Mouse (Mus musculus) embryonic facial prominence, embryonic 13.5 days (tissue): ENCODE results near the gene Prr13. TPM values are rescaled to one million over a fixed set of nuclear protein-coding genes. Genes with fewer than 3 reads are reported as not detected.
A peak's percentile ranks its signal among the peaks of the same experiment; 100 is the strongest.

Experiments
- ATAC-seq: fragments of 200-750 bp; cut with Nextera tagmentation; 2 replicates; pipeline ENCODE4 v1.8.0; 2017; ENCODE audit warnings: low read depth; ENCODE audit not compliant: insufficient number of reproducible peaks, insufficient read depth, low FRiP score, low TSS enrichment
- H3K27ac ChIP-seq: fragments of 300-500 bp; sonication (generic); 2 replicates; pipeline ENCODE4 v1.5.1; 2015; ENCODE audit warnings: moderate library complexity, mild to moderate bottlenecking, inconsistent platforms
- H3K27me3 ChIP-seq: fragments of 300-500 bp; sonication (generic); 2 replicates; pipeline ENCODE4 v1.6.1; 2015; ENCODE audit warnings: mild to moderate bottlenecking, inconsistent platforms
- H3K36me3 ChIP-seq: fragments of 300-500 bp; sonication (generic); 2 replicates; pipeline ENCODE4 v1.6.1; 2015; ENCODE audit warnings: mild to moderate bottlenecking, inconsistent platforms
- H3K4me1 ChIP-seq: fragments of 300-500 bp; sonication (generic); 2 replicates; pipeline ENCODE4 v1.6.1; 2015; ENCODE audit warnings: inconsistent platforms
- H3K4me2 ChIP-seq: fragments of 300-500 bp; sonication (generic); 2 replicates; pipeline ENCODE4 v1.6.1; 2015; ENCODE audit warnings: moderate library complexity, mild to moderate bottlenecking, inconsistent platforms
- H3K4me3 ChIP-seq: fragments of 300-500 bp; sonication (generic); 2 replicates; pipeline ENCODE4 v1.5.1; 2015; ENCODE audit warnings: mild to moderate bottlenecking, inconsistent platforms
- H3K9ac ChIP-seq: fragments of 300-500 bp; sonication (generic); 2 replicates; pipeline ENCODE4 v1.6.1; 2015; ENCODE audit warnings: mild to moderate bottlenecking, inconsistent platforms
- H3K9me3 ChIP-seq: fragments of 300-500 bp; sonication (generic); 2 replicates; pipeline ENCODE4 v1.6.1; 2016; ENCODE audit warnings: inconsistent platforms
- WGBS: fragments of 180-500 bp; shearing (Covaris S2); methylation state at CpG from one replicate; pipeline ENCODE4 v1.1.7; 2015; ENCODE audit warnings: mixed read lengths; 5-methylcytosine and 5-hydroxymethylcytosine counted together
- polyA plus RNA-seq: library from polyadenylated mRNA; unstranded; fragments of >200 nt; fragmentation: Nextera tagmentation; extraction: Ambion mirVana; gene quantifications from 2 replicates; pipeline ENCODE4 v1.2.1, GENCODE M21; 2015

Prr13 gene
- polyA plus RNA-seq, 1 experiment from 2014 or later = 74.8 TPM

DNA sequence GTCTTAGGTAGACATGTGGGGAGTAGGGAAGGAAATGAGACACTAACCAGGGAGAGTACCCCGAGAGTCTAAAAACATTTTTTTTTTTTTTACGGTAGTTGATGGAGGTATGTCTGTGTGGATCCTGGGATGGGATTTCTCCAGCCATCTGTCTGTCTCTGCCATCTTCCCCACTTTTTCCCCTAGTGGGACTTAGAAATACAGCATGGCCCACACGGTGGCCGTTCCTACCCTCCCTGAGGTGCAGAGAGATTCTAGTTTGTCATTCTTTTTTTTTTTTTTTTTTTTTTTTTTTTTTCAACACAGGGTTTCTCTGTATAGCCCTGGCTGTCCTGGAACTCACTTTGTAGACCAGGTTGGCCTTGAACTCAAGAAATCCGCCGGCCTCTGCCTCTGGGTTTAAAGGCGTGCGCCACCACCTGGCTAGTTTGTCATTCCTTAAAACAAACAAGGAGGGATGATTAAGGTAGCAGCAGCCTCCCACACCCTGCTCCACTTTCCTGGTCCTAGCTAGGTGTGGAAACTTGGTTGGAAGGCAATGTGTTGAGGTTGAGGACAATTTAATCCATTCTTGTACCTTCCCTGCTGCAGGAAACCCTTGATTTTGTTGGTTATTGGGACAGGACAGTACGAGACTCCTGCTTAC, 2.7 kb downstream of the Prr13 start:
- H3K9ac ChIP-seq = no peak overlapping the region
- no peaks in the 10 kb centered on the region for H3K27me3 ChIP-seq
- no peak overlapping the region for H3K4me2 ChIP-seq
- ATAC-seq = no peak
- no peak overlapping the region for H3K4me3 ChIP-seq
- no peaks in the 10 kb centered on the region for H3K9me3 ChIP-seq
- H3K4me1 ChIP-seq = peaks cover 9% of the 10 kb centered on the region
- peaks cover 15% of the 10 kb centered on the region for H3K36me3 ChIP-seq
- WGBS = 88% methylated on average over 9 of the region's 9 CpGs
- H3K27ac ChIP-seq = no peak overlapping the region

DNA sequence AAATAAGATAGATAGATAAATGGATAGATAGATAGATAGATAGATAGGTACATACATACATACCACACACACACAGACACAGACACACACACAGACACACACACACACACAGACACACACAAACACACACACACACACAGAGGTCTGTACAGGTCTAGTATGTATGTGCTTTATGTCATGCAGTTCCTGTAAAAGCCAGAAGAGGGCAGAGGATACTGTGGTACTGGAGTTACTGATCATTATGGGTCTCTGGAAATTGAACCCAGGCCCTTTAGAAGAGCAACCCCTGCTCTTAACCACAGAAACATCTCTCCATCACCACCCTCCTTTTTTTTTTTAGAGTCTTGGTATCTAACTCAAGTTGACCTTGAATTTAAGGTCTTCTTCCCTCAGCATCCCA, 4.8 kb downstream of the Prr13 start:
- no peak for ATAC-seq
- H3K4me3 ChIP-seq = no peak overlapping the region
- no peaks in the 10 kb centered on the region for H3K9me3 ChIP-seq
- no peaks in the 10 kb centered on the region for H3K27me3 ChIP-seq
- peaks cover 15% of the 10 kb centered on the region for H3K36me3 ChIP-seq
- H3K9ac ChIP-seq = no peak overlapping the region
- no peak overlapping the region for H3K4me2 ChIP-seq
- H3K27ac ChIP-seq = no peak overlapping the region
- H3K4me1 ChIP-seq = peaks cover 9% of the 10 kb centered on the region

- Histone ChIP-seq H3K27me3 (no peaks in the 10 kb centered on the region), H3K36me3 (peaks cover 5% of the 10 kb centered on the region; the same call in 1 of the 2 replicates), H3K4me1 (peaks cover 12% of the 10 kb centered on the region), H3K9ac (no peak overlapping the region), H3K4me3 (no peak overlapping the region), H3K4me2 (no peak overlapping the region), H3K27ac (no peak overlapping the region), H3K9me3 (no peaks in the 10 kb centered on the region)
- ATAC-seq = no peak
- WGBS = 96% methylated on average over 9 of the region's 9 CpGs
These were observed 10.0 kb downstream of the Prr13 start for GRCm38 (mm10) chr15:102468675-102469370.

GRCm38 (mm10) chr15:102470183-102470604, 11.4 kb downstream of the Prr13 start, which contains the start of gene Pcbp2:
TSS of gene Pcbp2 (plus strand) at chr15:102470539.
- Histone ChIP-seq H3K4me2 (peak within 1 kb of the TSS; percentile 73), H3K9ac (peak within 1 kb of the TSS; percentile 98), H3K9me3 (no peaks in the 10 kb centered on the region), H3K36me3 (peaks cover 18% of the 10 kb centered on the region), H3K27me3 (no peaks in the 10 kb centered on the region), H3K4me3 (peak within 1 kb of the TSS; percentile 86), H3K4me1 (peaks cover 12% of the 10 kb centered on the region), H3K27ac (peak within 1 kb of the TSS; percentile 99)
- ATAC-seq = peak; percentile 98
- under 1% methylated on average over 26 of the region's 40 CpGs for WGBS

- Histone ChIP-seq H3K27me3 (no peaks in the 10 kb centered on the region), H3K9me3 (no peaks in the 10 kb centered on the region), H3K4me1 (peaks cover 12% of the 10 kb centered on the region), H3K36me3 (peaks cover 24% of the 10 kb centered on the region), H3K4me3 (peak overlapping the region; percentile 86), H3K27ac (peak overlapping the region; percentile 99), H3K9ac (peak overlapping the region; percentile 98), H3K4me2 (peak overlapping the region; percentile 73)
- under 1% methylated on average over 46 of the region's 67 CpGs for WGBS
- ATAC-seq = peak; percentile 53; the same call in 1 of the 2 replicates
These were observed 11.9 kb downstream of the Prr13 start for GRCm38 (mm10) chr15:102470605-102471294.

- under 1% methylated on average over 10 of the region's 10 CpGs for WGBS
- H3K36me3 ChIP-seq = peaks cover 29% of the 10 kb centered on the region
- peak overlapping the region; percentile 99 for H3K27ac ChIP-seq
- H3K4me2 ChIP-seq = peak overlapping the region; percentile 73
- no peak for ATAC-seq
- no peaks in the 10 kb centered on the region for H3K27me3 ChIP-seq
- peaks cover 12% of the 10 kb centered on the region for H3K4me1 ChIP-seq
- H3K9ac ChIP-seq = peak overlapping the region; percentile 98
- H3K4me3 ChIP-seq = peak overlapping the region; percentile 86
- H3K9me3 ChIP-seq = no peaks in the 10 kb centered on the region
These were observed 12.4 kb downstream of the Prr13 start for GRCm38 (mm10) chr15:102471295-102471645.

GRCm38 (mm10) chr15:102471727-102472126, 12.9 kb downstream of the Prr13 start:
- peak overlapping the region; percentile 86 for H3K4me3 ChIP-seq
- no peak overlapping the region for H3K27ac ChIP-seq
- no peaks in the 10 kb centered on the region for H3K27me3 ChIP-seq
- peaks cover 12% of the 10 kb centered on the region for H3K4me1 ChIP-seq
- peaks cover 34% of the 10 kb centered on the region for H3K36me3 ChIP-seq
- H3K9ac ChIP-seq = peak overlapping the region; percentile 98; the same call in 1 of the 2 replicates
- H3K4me2 ChIP-seq = peak overlapping the region; percentile 73
- ATAC-seq = no peak
- H3K9me3 ChIP-seq = no peaks in the 10 kb centered on the region

DNA sequence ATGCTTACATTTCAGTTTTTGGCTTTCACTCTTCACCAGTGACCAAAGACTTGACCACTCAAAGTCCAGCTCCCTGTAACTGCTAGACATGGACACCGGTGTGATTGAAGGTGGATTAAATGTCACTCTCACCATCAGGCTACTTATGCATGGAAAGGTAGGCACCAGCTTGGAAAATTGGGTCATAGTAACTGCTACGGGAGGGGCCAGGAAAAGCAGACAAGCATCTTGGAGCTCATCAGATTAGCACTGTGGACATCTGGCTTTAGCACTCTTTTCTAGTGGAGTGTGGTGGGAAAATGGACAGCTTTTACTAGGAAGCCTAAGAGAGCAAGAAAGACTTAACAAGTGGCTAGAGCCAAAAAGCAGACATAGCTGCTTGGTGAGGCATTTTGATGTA, 14.4 kb downstream of the Prr13 start:
- ATAC-seq = no peak
- Histone ChIP-seq H3K27ac (no peak overlapping the region), H3K4me2 (peak overlapping the region; percentile 73; the same call in 1 of the 2 replicates), H3K36me3 (peaks cover 49% of the 10 kb centered on the region), H3K9ac (no peak overlapping the region), H3K4me3 (0 out of 2 replicates have a peak overlapping the region, but pooled peaks have one; percentile 2), H3K4me1 (peaks cover 12% of the 10 kb centered on the region), H3K27me3 (no peaks in the 10 kb centered on the region), H3K9me3 (no peaks in the 10 kb centered on the region)
- WGBS = 62% methylated on average over 2 of the region's 2 CpGs

GRCm38 (mm10) chr15:102474520-102474919, 15.7 kb downstream of the Prr13 start:
- Histone ChIP-seq H3K9ac (no peak overlapping the region), H3K4me1 (peaks cover 12% of the 10 kb centered on the region), H3K4me2 (no peak overlapping the region), H3K9me3 (no peaks in the 10 kb centered on the region), H3K4me3 (no peak overlapping the region), H3K27me3 (no peaks in the 10 kb centered on the region), H3K27ac (no peak overlapping the region), H3K36me3 (peaks cover 60% of the 10 kb centered on the region)
- ATAC-seq = no peak
- 87% methylated on average over 2 of the region's 2 CpGs for WGBS

- H3K9me3 ChIP-seq = no peaks in the 10 kb centered on the region
- no peak overlapping the region for H3K9ac ChIP-seq
- no peak for ATAC-seq
- H3K27ac ChIP-seq = no peak overlapping the region
- 87% methylated on average over 3 of the region's 3 CpGs for WGBS
- no peaks in the 10 kb centered on the region for H3K27me3 ChIP-seq
- H3K4me2 ChIP-seq = no peak overlapping the region
- no peak overlapping the region for H3K4me3 ChIP-seq
- peaks cover 86% of the 10 kb centered on the region for H3K36me3 ChIP-seq
- no peaks in the 10 kb centered on the region for H3K4me1 ChIP-seq
These were observed 24.3 kb downstream of the Prr13 start for GRCm38 (mm10) chr15:102483136-102483535.

- no peak overlapping the region for H3K9ac ChIP-seq
- ATAC-seq = no peak
- 93% methylated on average over 12 of the region's 12 CpGs for WGBS
These were observed 27.0 kb downstream of the Prr13 start for GRCm38 (mm10) chr15:102485853-102486252.

More at GRCm38 (mm10) chr15:102485853-102486252, 27.0 kb downstream of the Prr13 start:
- Histone ChIP-seq H3K4me3 (no peak overlapping the region), H3K27me3 (no peaks in the 10 kb centered on the region), H3K9me3 (no peaks in the 10 kb centered on the region), H3K4me2 (no peak overlapping the region), H3K27ac (no peak overlapping the region), H3K4me1 (no peaks in the 10 kb centered on the region), H3K36me3 (peaks cover 88% of the 10 kb centered on the region)
